Mouse (Mus musculus): Measurements from ENCODE around the gene Slu7. TPM values are rescaled to one million over a fixed set of nuclear protein-coding genes. Genes with fewer than 3 reads are reported as not detected.
A peak's percentile ranks its signal among the peaks of the same experiment; 100 is the strongest.

Gene Slu7
- total RNA-seq, 1 experiment from 2014 or later, result 39.9 TPM

- DNase-seq, result no peak
Observed at GRCm38 (mm10) chr11:43424386-43424785, 9.2 kb upstream of the Slu7 start.

- no peak for DNase-seq
Observed at GRCm38 (mm10) chr11:43425166-43425709, 8.3 kb upstream of the Slu7 start.

GRCm38 (mm10) chr11:43425824-43426413 lies 7.6 kb upstream of the Slu7 start, which contains the start of gene Pttg1:
Pttg1 (minus strand) TSS chr11:43426251.
- peak; percentile 89 for DNase-seq

- DNase-seq, result peak; percentile 39
Observed at GRCm38 (mm10) chr11:43426414-43426884, 7.1 kb upstream of the Slu7 start.

- DNase-seq, result no peak
Observed at GRCm38 (mm10) chr11:43434024-43434407, 472 bp downstream of the Slu7 start.

GRCm38 (mm10) chr11:43441121-43441520 lies 7.6 kb downstream of the Slu7 start:
- no peak for DNase-seq

GRCm38 (mm10) chr11:43443183-43443582 lies 9.6 kb downstream of the Slu7 start:
- DNase-seq, result no peak

- DNase-seq, result no peak
Observed at GRCm38 (mm10) chr11:43449916-43450315, 16.4 kb downstream of the Slu7 start.

- DNase-seq, result no peak
Observed at GRCm38 (mm10) chr11:43451322-43451721, 17.8 kb downstream of the Slu7 start.

GRCm38 (mm10) chr11:43452266-43452665 lies 18.7 kb downstream of the Slu7 start:
- no peak for DNase-seq

- no peak for DNase-seq
Observed at GRCm38 (mm10) chr11:43463204-43463603, 29.7 kb downstream of the Slu7 start.

- DNase-seq, result no peak
Observed at GRCm38 (mm10) chr11:43470118-43470517, 36.6 kb downstream of the Slu7 start.

- no peak for DNase-seq
Observed at GRCm38 (mm10) chr11:43470881-43471820, 37.6 kb downstream of the Slu7 start.

GRCm38 (mm10) chr11:43473115-43473514 lies 39.6 kb downstream of the Slu7 start:
- no peak for DNase-seq

- no peak for DNase-seq
Observed at GRCm38 (mm10) chr11:43473635-43474224, 40.2 kb downstream of the Slu7 start.

- DNase-seq, result peak; percentile 73
Observed at GRCm38 (mm10) chr11:43474225-43474774, 40.8 kb downstream of the Slu7 start, which contains the start of gene C1qtnf2. C1qtnf2 (plus strand) TSS chr11:43474276.

GRCm38 (mm10) chr11:43479376-43479775 lies 45.8 kb downstream of the Slu7 start:
- DNase-seq, result no peak

GRCm38 (mm10) chr11:43480561-43480960 lies 47.0 kb downstream of the Slu7 start:
- peak; percentile 14 for DNase-seq

GRCm38 (mm10) chr11:43481672-43482522 lies 48.4 kb downstream of the Slu7 start:
- peak; percentile 22 for DNase-seq

- peak; percentile 19 for DNase-seq
Observed at GRCm38 (mm10) chr11:43483122-43483792, 49.7 kb downstream of the Slu7 start.

- no peak for DNase-seq
Observed at GRCm38 (mm10) chr11:43484057-43484456, 50.5 kb downstream of the Slu7 start.

Data from adrenal gland, postnatal 14 days (tissue).